Comparison of ENCODE assay signal across 7 mouse cellular contexts in the genomic region with DNA sequence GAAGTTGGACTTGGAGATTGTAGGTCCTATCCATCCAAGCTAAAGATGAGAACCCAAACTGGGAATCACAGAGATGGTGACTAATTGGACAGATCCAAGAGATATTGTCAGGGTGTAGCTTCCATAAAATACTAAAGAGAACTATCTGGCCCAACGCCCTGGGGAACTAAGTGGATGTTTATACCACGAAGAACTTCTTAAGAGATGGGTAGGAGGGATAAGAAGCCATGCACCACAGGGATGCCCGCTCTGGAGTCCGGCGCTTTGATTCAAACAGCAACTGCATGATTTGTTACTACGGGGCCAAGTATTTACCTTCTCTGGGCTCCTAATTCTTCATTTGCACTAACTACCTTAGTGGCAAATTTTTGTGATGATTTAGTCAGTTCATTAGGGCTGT. TPM values are rescaled to one million over a fixed set of nuclear protein-coding genes. Genes with fewer than 3 reads are reported as not detected.
DNase-seq lines count a peak whose midpoint lies in the region; ATAC-seq and TF ChIP-seq lines count a peak whose summit lies in the region.

No protein-coding gene starts in this region.

- DNase-seq in liver, adult 2 months (ENCODE audit: extremely low read depth, low read depth, low spot score) = peak; percentile 8
- no peak for DNase-seq in liver
- DNase-seq in embryonic facial prominence, embryonic 14.5 days (ENCODE audit: low spot score) = peak; percentile 12
- peak; percentile 54 for DNase-seq in intestine, embryonic 14.5 days (ENCODE audit: low spot score)
- no peak for DNase-seq in right cerebral cortex, postnatal 10 days (ENCODE audit: low spot score in 2 of 2)
- DNase-seq in layer of hippocampus, postnatal 25 days (ENCODE audit: extremely low spot score in 1 of 2, low spot score in 1 of 2) = no peak

- H3K79me2 ChIP-seq in liver, adult 2 months (ENCODE audit: control insufficient read depth, insufficient read depth, low read length) = no peaks in the 10 kb centered on the region

- H3K4me2 ChIP-seq in embryonic facial prominence, embryonic 14.5 days (ENCODE audit: low read depth, low read length) = peak overlapping the region; percentile 74
- H3K4me2 ChIP-seq in intestine, embryonic 14.5 days (ENCODE audit: low read length) = peak overlapping the region; percentile 75
- peak overlapping the region; percentile 58 for H3K4me2 ChIP-seq in midbrain, embryonic 15.5 days

- H3K27ac ChIP-seq in liver, adult 2 months (replicated peaks; ENCODE audit: insufficient read depth, low read depth, low read length) = 0 out of 2 replicates have a peak overlapping the region, but pooled peaks have one; percentile 4
- H3K27ac ChIP-seq in embryonic facial prominence, embryonic 14.5 days (replicated peaks; ENCODE audit: low read depth, low read length) = no peak overlapping the region; the same call in 1 of the 2 replicates
- no peak overlapping the region for H3K27ac ChIP-seq in intestine, embryonic 14.5 days (ENCODE audit: low read depth)
- H3K27ac ChIP-seq in midbrain, embryonic 15.5 days = peak overlapping the region; percentile 83

- peak overlapping the region; percentile 93 for H3K9ac ChIP-seq in liver, adult 2 months (ENCODE audit: low read depth, low read length)
- peak overlapping the region; percentile 83 for H3K9ac ChIP-seq in embryonic facial prominence, embryonic 14.5 days (ENCODE audit: low read depth, low read length)
- peak overlapping the region; percentile 68 for H3K9ac ChIP-seq in intestine, embryonic 14.5 days (ENCODE audit: low read length)
- peak overlapping the region; percentile 76 for H3K9ac ChIP-seq in midbrain, embryonic 15.5 days

- no peaks in the 10 kb centered on the region for H3K27me3 ChIP-seq in liver, adult 2 months (ENCODE audit: control insufficient read depth, insufficient read depth, low read length)
- no peaks in the 10 kb centered on the region for H3K27me3 ChIP-seq in embryonic facial prominence, embryonic 14.5 days (replicated peaks; ENCODE audit: control insufficient read depth, insufficient read depth, low read length)
- H3K27me3 ChIP-seq in intestine, embryonic 14.5 days (replicated peaks; ENCODE audit: control insufficient read depth, insufficient read depth, low read length) = no peaks in the 10 kb centered on the region
- no peaks in the 10 kb centered on the region for H3K27me3 ChIP-seq in midbrain, embryonic 15.5 days (replicated peaks)

- no peak for TF ChIP-seq POLR2A in liver, adult 2 months (IDR thresholded peaks at IDR 0.05; ENCODE audit: extremely low read depth, insufficient read depth, low read length)

- no peaks in the 10 kb centered on the region for H3K36me3 ChIP-seq in liver, adult 2 months (ENCODE audit: control insufficient read depth, insufficient read depth, low read length)
- H3K36me3 ChIP-seq in embryonic facial prominence, embryonic 14.5 days (ENCODE audit: control insufficient read depth, insufficient read depth, low read length) = peaks cover 5% of the 10 kb centered on the region; the same call in 1 of the 2 replicates
- H3K36me3 ChIP-seq in intestine, embryonic 14.5 days (ENCODE audit: control insufficient read depth, insufficient read depth, low read length) = no peaks in the 10 kb centered on the region
- no peaks in the 10 kb centered on the region for H3K36me3 ChIP-seq in midbrain, embryonic 15.5 days (replicated peaks)

- ATAC-seq in embryonic facial prominence, embryonic 14.5 days (ENCODE audit: low read depth) = peak; percentile 28; the same call in 1 of the 2 replicates
- no peak for ATAC-seq in intestine, embryonic 14.5 days (replicated peaks; ENCODE audit: low FRiP score, low TSS enrichment, low read depth)
- ATAC-seq in midbrain, embryonic 15.5 days (replicated peaks) = peak; percentile 62

- no peaks in the 10 kb centered on the region for H3K9me3 ChIP-seq in embryonic facial prominence, embryonic 14.5 days (ENCODE audit: control insufficient read depth, low read length)
- no peaks in the 10 kb centered on the region for H3K9me3 ChIP-seq in intestine, embryonic 14.5 days (ENCODE audit: control insufficient read depth, low read length)
- H3K9me3 ChIP-seq in midbrain, embryonic 15.5 days = no peaks in the 10 kb centered on the region

- TF ChIP-seq CTCF in liver, adult 2 months (IDR thresholded peaks at IDR 0.05; ENCODE audit: low read depth, low read length) = no peak

- WGBS in liver, adult 2 months = 12% methylated on average over 6 of the region's 6 CpGs
- WGBS in embryonic facial prominence, embryonic 14.5 days = 3% methylated on average over 6 of the region's 6 CpGs
- WGBS in intestine, embryonic 14.5 days = 4% methylated on average over 6 of the region's 6 CpGs
- WGBS in midbrain, embryonic 15.5 days = under 1% methylated on average over 6 of the region's 6 CpGs

- peaks cover 3% of the 10 kb centered on the region; the same call in 1 of the 2 replicates for H3K4me1 ChIP-seq in liver, adult 2 months (ENCODE audit: control insufficient read depth, insufficient read depth, low read length)
- H3K4me1 ChIP-seq in embryonic facial prominence, embryonic 14.5 days (ENCODE audit: control insufficient read depth, insufficient read depth, low read length) = 0 out of 2 replicates have a peak, but pooled peaks cover 2% of the 10 kb centered on the region
- H3K4me1 ChIP-seq in intestine, embryonic 14.5 days (replicated peaks; ENCODE audit: control insufficient read depth, insufficient read depth, low read length) = 0 out of 2 replicates have a peak, but pooled peaks cover 3% of the 10 kb centered on the region
- peaks cover 11% of the 10 kb centered on the region for H3K4me1 ChIP-seq in midbrain, embryonic 15.5 days

- H3K4me3 ChIP-seq in liver, adult 2 months (ENCODE audit: insufficient read depth, low read depth, low read length) = peak overlapping the region; percentile 95
- H3K4me3 ChIP-seq in embryonic facial prominence, embryonic 14.5 days (ENCODE audit: low read depth, low read length) = peak overlapping the region; percentile 78
- peak overlapping the region; percentile 65 for H3K4me3 ChIP-seq in intestine, embryonic 14.5 days (ENCODE audit: low read depth, low read length)
- peak overlapping the region; percentile 78 for H3K4me3 ChIP-seq in midbrain, embryonic 15.5 days

RNA-seq across cellular contexts. Expression of a gene that starts 0.6 kb away (rescaled TPM):
- total RNA-seq in liver, adult 2 months (2014; rRNA removed) = 4.2 and 6.1 TPM in 2 replicates
- 0.65 and 1.8 TPM in 2 replicates for polyA plus RNA-seq in liver, adult 2 months (2012; rRNA removed)
- polyA plus RNA-seq in embryonic facial prominence, embryonic 14.5 days (2014; fragmentation: Nextera tagmentation; extraction: Ambion mirVana) = 14.9 and 15.5 TPM in 2 replicates
- polyA plus RNA-seq in intestine, embryonic 14.5 days (2014; fragmentation: Nextera tagmentation; extraction: Ambion mirVana) = 10.4 and 13.5 TPM in 2 replicates
- polyA plus RNA-seq in midbrain, embryonic 15.5 days (2015; fragmentation: Nextera tagmentation; extraction: Ambion mirVana) = 22.3 and 24.9 TPM in 2 replicates
- total RNA-seq in layer of hippocampus, postnatal 25 days (2021) = 10 to 100 TPM; 14.3 to 16.7 TPM

RNA-seq across cellular contexts. Expression of a gene that starts 40.7 kb away (rescaled TPM):
- 0.74 and 3.8 TPM in 2 replicates for total RNA-seq in liver, adult 2 months (2014; rRNA removed)
- polyA plus RNA-seq in liver, adult 2 months (2012; rRNA removed) = 0.50 and 0.67 TPM in 2 replicates
- polyA plus RNA-seq in embryonic facial prominence, embryonic 14.5 days (2014; fragmentation: Nextera tagmentation; extraction: Ambion mirVana) = 159 and 177 TPM in 2 replicates
- 210 and 219 TPM in 2 replicates for polyA plus RNA-seq in intestine, embryonic 14.5 days (2014; fragmentation: Nextera tagmentation; extraction: Ambion mirVana)
- polyA plus RNA-seq in midbrain, embryonic 15.5 days (2015; fragmentation: Nextera tagmentation; extraction: Ambion mirVana) = 28.0 and 29.7 TPM in 2 replicates
- total RNA-seq in layer of hippocampus, postnatal 25 days (2021) = 1 to 10 TPM; 1.3 to 2.0 TPM

Comparison
In these comparisons a context has a peak if more than half of its experiments do, and no peak if none do; other contexts are left out.
1. DNase-seq: peak in liver, adult 2 months (single experiment), embryonic facial prominence, embryonic 14.5 days (single experiment) and intestine, embryonic 14.5 days (single experiment); none in liver (single experiment), right cerebral cortex, postnatal 10 days (0 of 2) and layer of hippocampus, postnatal 25 days (0 of 2).
2. H3K27ac ChIP-seq: peak in liver, adult 2 months (single experiment) and midbrain, embryonic 15.5 days (single experiment); none in embryonic facial prominence, embryonic 14.5 days (single experiment) and intestine, embryonic 14.5 days (single experiment).
3. RNA of a gene that starts 40.7 kb away (polyA plus RNA-seq): 210 to 219 TPM in intestine, embryonic 14.5 days, 159 to 177 TPM in embryonic facial prominence, embryonic 14.5 days and 28.0 to 29.7 TPM in midbrain, embryonic 15.5 days; 0.50 to 0.67 TPM in liver, adult 2 months; every median in the first group is over 10 times any median in the second.
4. Peak in every context shown above with its lines, with median percentiles within 50 percentile points of each other: H3K4me3 ChIP-seq, H3K9ac ChIP-seq and H3K4me2 ChIP-seq.